ENCODE assay signal across 7 mouse cellular contexts in the genomic region with DNA sequence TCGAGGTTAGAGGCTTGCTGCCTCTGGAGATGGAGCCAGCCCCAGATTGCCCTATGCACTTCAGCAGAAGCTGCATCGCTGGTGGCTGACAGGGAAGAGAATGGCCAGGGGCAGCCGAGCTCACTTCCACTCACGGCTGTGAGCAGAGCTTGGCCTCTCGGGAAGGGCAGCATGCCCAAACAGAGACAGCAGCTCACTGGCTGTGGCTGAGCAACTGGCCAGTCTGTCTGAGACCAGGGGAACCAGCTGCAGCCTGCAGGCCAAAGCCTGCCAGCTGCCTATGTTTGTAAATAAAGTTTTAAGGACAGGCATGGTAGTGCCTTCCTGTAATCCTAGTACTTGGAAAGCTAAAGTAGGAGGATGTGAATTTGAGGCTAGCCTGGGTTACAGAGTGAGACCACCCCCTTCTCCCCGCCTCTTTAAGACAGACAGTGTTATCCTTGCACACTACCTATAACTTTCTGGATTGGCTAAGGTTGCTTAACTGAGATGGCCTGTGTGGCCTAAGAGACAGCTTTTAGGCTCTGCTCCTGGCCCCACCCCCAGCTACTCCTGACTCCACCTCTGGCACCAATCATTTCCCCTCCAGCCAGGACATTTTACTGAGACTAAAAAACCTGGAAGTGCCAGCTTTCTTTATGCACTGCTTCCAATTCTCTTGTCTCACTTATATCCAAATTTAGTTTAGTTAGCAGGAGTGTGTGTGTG. TPM values are rescaled to one million over a fixed set of nuclear protein-coding genes. Genes with fewer than 3 reads are reported as not detected.
A peak's percentile ranks its signal among the peaks of the same experiment; 100 is the strongest.
DNase-seq lines count a peak whose midpoint lies in the region; ATAC-seq lines count a peak whose summit lies in the region.

No protein-coding gene starts in this region.

- H3K9me3 ChIP-seq in embryonic facial prominence, embryonic 10.5 days: no peaks in the 10 kb centered on the region
- H3K9me3 ChIP-seq in heart, embryonic 16.5 days (replicated peaks; ENCODE audit: control insufficient read depth, low read length): no peaks in the 10 kb centered on the region

- ATAC-seq in heart, embryonic 16.5 days (replicated peaks; ENCODE audit: extremely low read depth, insufficient read depth, low FRiP score): no peak
- ATAC-seq in megakaryocyte, adult 5-6 weeks (ENCODE audit: poor library complexity, severe bottlenecking): peak; percentile 63

- H3K27ac ChIP-seq in embryonic facial prominence, embryonic 10.5 days (replicated peaks): peak overlapping the region; percentile 7
- peak overlapping the region; percentile 34; the same call in 1 of the 2 replicates for H3K27ac ChIP-seq in heart, embryonic 16.5 days (ENCODE audit: low read length)

- peaks cover 33% of the 10 kb centered on the region for H3K36me3 ChIP-seq in embryonic facial prominence, embryonic 10.5 days (replicated peaks)
- H3K36me3 ChIP-seq in heart, embryonic 16.5 days (ENCODE audit: control insufficient read depth, insufficient read depth): no peaks in the 10 kb centered on the region

- 60% methylated on average over 6 of the region's 6 CpGs for WGBS in embryonic facial prominence, embryonic 10.5 days
- 44% methylated on average over 6 of the region's 6 CpGs for WGBS in heart, embryonic 16.5 days

- peak; percentile 53 for DNase-seq in left cerebral cortex, postnatal 4 days
- DNase-seq in left cerebral cortex, postnatal 14 days (ENCODE audit: low spot score in 2 of 2): no peak
- peak; percentile 29 for DNase-seq in embryonic facial prominence, embryonic 10.5 days (ENCODE audit: low spot score)
- no peak for DNase-seq in layer of hippocampus, adult 8-10 months (ENCODE audit: low spot score in 2 of 2)
- no peak for DNase-seq in frontal cortex, postnatal 14 days (ENCODE audit: low spot score in 2 of 2)

- intact Hi-C loops in left cerebral cortex, postnatal 4 days (cut with DNase I): no loop called here
- intact Hi-C loops in left cerebral cortex, postnatal 14 days (cut with DNase I): no loop called here

- H3K9ac ChIP-seq in heart, embryonic 16.5 days (ENCODE audit: low read length): 0 out of 2 replicates have a peak overlapping the region, but pooled peaks have one; percentile 2

- H3K27me3 ChIP-seq in embryonic facial prominence, embryonic 10.5 days (replicated peaks; ENCODE audit: low read depth, poor library complexity, severe bottlenecking): no peaks in the 10 kb centered on the region
- H3K27me3 ChIP-seq in heart, embryonic 16.5 days (ENCODE audit: control insufficient read depth, insufficient read depth, low read length): no peaks in the 10 kb centered on the region

- H3K4me3 ChIP-seq in embryonic facial prominence, embryonic 10.5 days: no peak overlapping the region
- H3K4me3 ChIP-seq in heart, embryonic 16.5 days (ENCODE audit: low read length): no peak overlapping the region

- H3K4me1 ChIP-seq in embryonic facial prominence, embryonic 10.5 days: peaks cover 91% of the 10 kb centered on the region
- H3K4me1 ChIP-seq in heart, embryonic 16.5 days (ENCODE audit: control insufficient read depth, insufficient read depth, low read length): peaks cover 44% of the 10 kb centered on the region

- H3K4me2 ChIP-seq in heart, embryonic 16.5 days (ENCODE audit: low read depth, low read length): no peak overlapping the region

RNA-seq across cellular contexts. Expression of a gene that starts 11.5 kb away (rescaled TPM):
- 10 to 100 TPM; 34.5 to 35.6 TPM for total RNA-seq in left cerebral cortex, postnatal 4 days (2021)
- total RNA-seq in left cerebral cortex, postnatal 14 days (2021): 10 to 100 TPM; 40.6 to 43.4 TPM
- 4.8 and 5.1 TPM in 2 replicates for polyA plus RNA-seq in embryonic facial prominence, embryonic 10.5 days (2016; fragmentation: Nextera tagmentation; extraction: Ambion mirVana)
- polyA plus RNA-seq in heart, embryonic 16.5 days (2015; fragmentation: Nextera tagmentation; extraction: Ambion mirVana): 2.5 and 4.7 TPM in 2 replicates
- 21.2 and 21.4 TPM in 2 replicates for total RNA-seq in megakaryocyte, adult 5-6 weeks (2015)
- 14.5 and 19.0 TPM in 2 replicates for total RNA-seq in megakaryocyte, adult 5-6 weeks (2017)
- total RNA-seq in layer of hippocampus, adult 8-10 months (2022): 10 to 100 TPM; 45.5 to 49.7 (median 48.7) TPM

RNA-seq across cellular contexts. Expression of a gene that starts 50.9 kb away (rescaled TPM):
- 10 to 100 TPM; 21.9 to 23.2 TPM for total RNA-seq in left cerebral cortex, postnatal 4 days (2021)
- 10 to 100 TPM; 18.6 to 21.0 TPM for total RNA-seq in left cerebral cortex, postnatal 14 days (2021)
- 14.1 and 14.8 TPM in 2 replicates for polyA plus RNA-seq in embryonic facial prominence, embryonic 10.5 days (2016; fragmentation: Nextera tagmentation; extraction: Ambion mirVana)
- polyA plus RNA-seq in heart, embryonic 16.5 days (2015; fragmentation: Nextera tagmentation; extraction: Ambion mirVana): 8.8 TPM in 2 replicates
- total RNA-seq in megakaryocyte, adult 5-6 weeks (2015): 10.3 and 10.7 TPM in 2 replicates
- 9.3 and 10.0 TPM in 2 replicates for total RNA-seq in megakaryocyte, adult 5-6 weeks (2017)
- total RNA-seq in layer of hippocampus, adult 8-10 months (2022): 10 to 100 TPM; 22.8 to 30.2 (median 26.2) TPM

Comparison
In these comparisons a context has a peak if more than half of its experiments do, and no peak if none do; other contexts are left out.
1. DNase-seq: peak in left cerebral cortex, postnatal 4 days (single experiment) and embryonic facial prominence, embryonic 10.5 days (single experiment); none in left cerebral cortex, postnatal 14 days (0 of 2), layer of hippocampus, adult 8-10 months (0 of 2) and frontal cortex, postnatal 14 days (0 of 2).